Comparison of ENCODE assay signal across 8 mouse cellular contexts in the genomic region with DNA sequence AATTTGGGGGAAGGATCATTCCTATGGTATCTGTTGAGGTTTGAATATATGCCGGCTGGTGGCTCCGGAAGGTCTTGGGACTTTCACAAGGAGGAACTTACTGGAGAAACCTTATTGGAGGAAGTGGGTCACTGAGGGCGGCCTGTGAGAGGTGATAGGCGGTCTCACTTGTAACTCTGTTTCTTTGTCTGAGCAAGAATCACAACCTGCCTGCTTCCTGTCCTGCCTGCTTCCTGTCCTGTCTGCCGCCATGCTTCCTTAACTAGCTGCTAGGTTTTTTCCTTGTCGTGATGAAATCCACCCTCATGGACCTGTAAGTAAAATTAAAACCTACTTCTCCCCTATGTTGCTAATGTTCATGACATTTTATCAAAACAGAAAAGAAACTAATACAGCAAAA. TPM values are rescaled to one million over a fixed set of nuclear protein-coding genes. Genes with fewer than 3 reads are reported as not detected.
A peak's percentile ranks its signal among the peaks of the same experiment; 100 is the strongest.
DNase-seq lines count a peak whose midpoint lies in the region; ATAC-seq and TF ChIP-seq lines count a peak whose summit lies in the region.

No protein-coding gene starts in this region.

- no peak overlapping the region for H3K27ac ChIP-seq in kidney, postnatal 0 days
- H3K27ac ChIP-seq in liver, embryonic 11.5 days (ENCODE audit: low read depth, low read length): no peak overlapping the region
- H3K27ac ChIP-seq in small intestine, adult 2 months (ENCODE audit: insufficient read depth, low read depth, low read length): no peak overlapping the region

- no peaks in the 10 kb centered on the region for H3K9me3 ChIP-seq in kidney, postnatal 0 days (replicated peaks; ENCODE audit: low read length)
- no peaks in the 10 kb centered on the region for H3K9me3 ChIP-seq in liver, embryonic 11.5 days (ENCODE audit: control insufficient read depth, low read length)

- H3K36me3 ChIP-seq in kidney, postnatal 0 days (ENCODE audit: insufficient read depth, low read length): no peaks in the 10 kb centered on the region
- no peaks in the 10 kb centered on the region for H3K36me3 ChIP-seq in liver, embryonic 11.5 days (ENCODE audit: control insufficient read depth, insufficient read depth, low read length)
- H3K36me3 ChIP-seq in small intestine, adult 2 months (ENCODE audit: control insufficient read depth, insufficient read depth, low read length): no peaks in the 10 kb centered on the region

- no peak overlapping the region for H3K4me2 ChIP-seq in kidney, postnatal 0 days (ENCODE audit: low read length)
- no peak overlapping the region for H3K4me2 ChIP-seq in liver, embryonic 11.5 days

- WGBS in kidney, postnatal 0 days: 67% methylated on average over 6 of the region's 6 CpGs
- WGBS in liver, embryonic 11.5 days: 46% methylated on average over 6 of the region's 6 CpGs
- 73% methylated on average over 6 of the region's 6 CpGs for WGBS in small intestine, adult 2 months

- H3K9ac ChIP-seq in kidney, postnatal 0 days (ENCODE audit: low read depth, low read length): no peak overlapping the region
- H3K9ac ChIP-seq in liver, embryonic 11.5 days (ENCODE audit: low read depth, low read length): no peak overlapping the region

- H3K27me3 ChIP-seq in kidney, postnatal 0 days (ENCODE audit: insufficient read depth, low read length): no peaks in the 10 kb centered on the region
- H3K27me3 ChIP-seq in liver, embryonic 11.5 days (replicated peaks; ENCODE audit: control insufficient read depth, insufficient read depth, low read length): no peaks in the 10 kb centered on the region
- H3K27me3 ChIP-seq in small intestine, adult 2 months (ENCODE audit: control insufficient read depth, insufficient read depth, low read length): no peaks in the 10 kb centered on the region

- TF ChIP-seq POLR2A in small intestine, adult 2 months (IDR thresholded peaks at IDR 0.05; ENCODE audit: low read depth, low read length): no peak

- peak; percentile 28 for DNase-seq in kidney, postnatal 0 days (ENCODE audit: low spot score)
- DNase-seq in kidney, postnatal 10 days: no peak
- DNase-seq in WW6 (ENCODE audit: low read depth, low spot score): peak; percentile 42
- DNase-seq in liver, embryonic 11.5 days (ENCODE audit: low spot score): no peak
- DNase-seq in cerebellum, postnatal 4 days (ENCODE audit: low spot score in 2 of 2): no peak
- no peak for DNase-seq in embryo, embryonic 11 days
- no peak for DNase-seq in kidney, adult 8-10 months

- no peak for ATAC-seq in kidney, postnatal 0 days (replicated peaks; ENCODE audit: low FRiP score, low read depth)
- peak; percentile 66 for ATAC-seq in liver, embryonic 11.5 days (replicated peaks; ENCODE audit: low FRiP score)

- no peak overlapping the region for H3K4me3 ChIP-seq in kidney, postnatal 0 days (replicated peaks; ENCODE audit: low read depth, low read length)
- no peak overlapping the region for H3K4me3 ChIP-seq in liver, embryonic 11.5 days (ENCODE audit: low read depth, low read length)
- 0 out of 2 replicates have a peak overlapping the region, but pooled peaks have one; percentile 11 for H3K4me3 ChIP-seq in small intestine, adult 2 months (ENCODE audit: low read depth, low read length)

- no peak for TF ChIP-seq CTCF in kidney, postnatal 0 days (IDR thresholded peaks at IDR 0.05; ENCODE audit: low read depth)
- TF ChIP-seq CTCF in small intestine, adult 2 months (IDR thresholded peaks at IDR 0.05; ENCODE audit: extremely low read depth, insufficient read length, insufficient replicate concordance, low read depth, low read length): no peak

- no peaks in the 10 kb centered on the region for H3K4me1 ChIP-seq in kidney, postnatal 0 days (replicated peaks; ENCODE audit: insufficient read depth, low read length)
- no peaks in the 10 kb centered on the region for H3K4me1 ChIP-seq in liver, embryonic 11.5 days (replicated peaks; ENCODE audit: control insufficient read depth, insufficient read depth, low read length)
- no peaks in the 10 kb centered on the region for H3K4me1 ChIP-seq in small intestine, adult 2 months (ENCODE audit: control insufficient read depth, insufficient read depth, insufficient read length, low read length)

RNA-seq across cellular contexts. Expression of a gene that starts 52.9 kb away (rescaled TPM):
- polyA plus RNA-seq in kidney, postnatal 0 days (2015; fragmentation: Nextera tagmentation; extraction: Ambion mirVana): 0.28 and 0.41 TPM in 2 replicates
- polyA plus RNA-seq in liver, embryonic 11.5 days (2014; fragmentation: Nextera tagmentation; extraction: Ambion mirVana): 1.1 and 1.5 TPM in 2 replicates
- 3.8 and 4.9 TPM in 2 replicates for polyA plus RNA-seq in small intestine, adult 2 months (2012; rRNA removed)

Comparison
In these comparisons a context has a peak if more than half of its experiments do, and no peak if none do; other contexts are left out.
1. DNase-seq: peak in kidney, postnatal 0 days (single experiment) and WW6 (single experiment); none in kidney, postnatal 10 days (single experiment), liver, embryonic 11.5 days (single experiment), cerebellum, postnatal 4 days (0 of 2), embryo, embryonic 11 days (single experiment) and kidney, adult 8-10 months (0 of 2).